In the genomic region with DNA sequence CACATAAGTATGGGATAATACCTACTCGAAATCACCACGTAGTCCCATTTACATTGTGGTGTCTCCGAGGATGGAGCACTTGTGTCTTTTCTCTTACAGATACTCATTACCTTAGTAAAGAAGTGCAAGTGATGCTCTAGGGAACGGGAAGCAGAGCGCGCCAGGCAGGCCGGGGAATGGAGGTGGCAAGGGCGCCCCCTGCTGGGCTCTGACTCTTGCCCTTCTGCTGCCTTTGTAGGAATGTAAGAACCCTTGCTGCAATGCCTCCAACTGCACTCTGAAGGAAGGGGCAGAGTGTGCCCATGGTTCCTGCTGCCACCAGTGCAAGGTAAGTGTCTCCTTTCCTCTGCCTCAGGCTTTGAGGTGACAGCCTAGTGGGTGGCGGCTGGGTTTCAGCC, we compare ENCODE assay signal across 8 mouse cellular contexts. TPM values are rescaled to one million over a fixed set of nuclear protein-coding genes. Genes with fewer than 3 reads are reported as not detected.
DNase-seq lines count a peak whose midpoint lies in the region; ATAC-seq and TF ChIP-seq lines count a peak whose summit lies in the region.

No protein-coding gene starts in this region.

- no peaks in the 10 kb centered on the region; the same call in 1 of the 2 replicates for H3K36me3 ChIP-seq in hindbrain, postnatal 0 days (ENCODE audit: insufficient read depth, low read length)
- H3K36me3 ChIP-seq in hindbrain, embryonic 13.5 days, result peaks cover 62% of the 10 kb centered on the region
- H3K36me3 ChIP-seq in heart, postnatal 0 days (replicated peaks; ENCODE audit: control insufficient read depth, insufficient read depth, low read length), result peaks cover 75% of the 10 kb centered on the region

- H3K4me1 ChIP-seq in hindbrain, postnatal 0 days (ENCODE audit: insufficient read depth, low read length), result no peaks in the 10 kb centered on the region
- H3K4me1 ChIP-seq in hindbrain, embryonic 13.5 days (replicated peaks), result no peaks in the 10 kb centered on the region
- no peaks in the 10 kb centered on the region for H3K4me1 ChIP-seq in heart, postnatal 0 days (ENCODE audit: control insufficient read depth, insufficient read depth)

- no peak for DNase-seq in hindbrain, postnatal 0 days (ENCODE audit: low spot score)
- DNase-seq in adrenal gland, adult (ENCODE audit: inconsistent age in 2 of 2, low spot score in 1 of 2), result peak; percentile 70 to 92
- peak; percentile 13 for DNase-seq in embryo, embryonic 11.5 days (ENCODE audit: low read depth, low spot score)
- peak; percentile 57 for DNase-seq in heart, postnatal 0 days (ENCODE audit: low spot score)
- peak; percentile 48 to 55 for DNase-seq in left cerebral cortex, adult 8-10 months (ENCODE audit: low spot score in 2 of 2)
- peak; percentile 24 for DNase-seq in mesoderm, embryonic 11.5 days (ENCODE audit: low read depth, low spot score)
- peak; percentile 52 to 86 for DNase-seq in thymus, postnatal 10 days (ENCODE audit: low spot score in 2 of 2)

- no peaks in the 10 kb centered on the region for H3K27me3 ChIP-seq in hindbrain, postnatal 0 days (ENCODE audit: insufficient read depth, low read length)
- no peaks in the 10 kb centered on the region for H3K27me3 ChIP-seq in hindbrain, embryonic 13.5 days
- no peaks in the 10 kb centered on the region for H3K27me3 ChIP-seq in heart, postnatal 0 days (ENCODE audit: control insufficient read depth, insufficient read depth, low read length)

- peak; percentile 59 for TF ChIP-seq CTCF in hindbrain, postnatal 0 days (IDR thresholded peaks at IDR 0.05; ENCODE audit: low read depth)
- peak; percentile 68 for TF ChIP-seq CTCF in heart, postnatal 0 days (IDR thresholded peaks at IDR 0.05; ENCODE audit: low read depth)

- WGBS in hindbrain, postnatal 0 days, result 72% methylated on average over 9 of the region's 9 CpGs
- WGBS in hindbrain, embryonic 13.5 days, result 73% methylated on average over 9 of the region's 9 CpGs
- WGBS in heart, postnatal 0 days, result 67% methylated on average over 9 of the region's 9 CpGs

- no peak overlapping the region for H3K9ac ChIP-seq in hindbrain, postnatal 0 days (replicated peaks; ENCODE audit: low read length)
- H3K9ac ChIP-seq in hindbrain, embryonic 13.5 days, result no peak overlapping the region
- no peak overlapping the region for H3K9ac ChIP-seq in heart, postnatal 0 days (replicated peaks; ENCODE audit: low read depth, low read length)

- no peak overlapping the region for H3K4me3 ChIP-seq in hindbrain, postnatal 0 days (ENCODE audit: low read length)
- H3K4me3 ChIP-seq in hindbrain, embryonic 13.5 days, result no peak overlapping the region
- H3K4me3 ChIP-seq in heart, postnatal 0 days (ENCODE audit: low read depth, low read length), result no peak overlapping the region

- no peak for TF ChIP-seq EP300 in heart, postnatal 0 days (IDR thresholded peaks at IDR 0.05; ENCODE audit: low read depth)

- no peak for ATAC-seq in hindbrain, postnatal 0 days
- ATAC-seq in hindbrain, embryonic 13.5 days (ENCODE audit: low FRiP score), result no peak
- ATAC-seq in heart, postnatal 0 days (ENCODE audit: insufficient read depth, low read depth), result peak; percentile 51

- no peak overlapping the region for H3K4me2 ChIP-seq in hindbrain, postnatal 0 days (ENCODE audit: low read depth, low read length)
- no peak overlapping the region for H3K4me2 ChIP-seq in hindbrain, embryonic 13.5 days
- H3K4me2 ChIP-seq in heart, postnatal 0 days (ENCODE audit: low read depth, low read length), result no peak overlapping the region

- H3K9me3 ChIP-seq in hindbrain, postnatal 0 days (ENCODE audit: low read length), result no peaks in the 10 kb centered on the region
- H3K9me3 ChIP-seq in hindbrain, embryonic 13.5 days, result no peaks in the 10 kb centered on the region
- H3K9me3 ChIP-seq in heart, postnatal 0 days (replicated peaks; ENCODE audit: control insufficient read depth, low read length), result no peaks in the 10 kb centered on the region

- H3K27ac ChIP-seq in hindbrain, postnatal 0 days, result no peak overlapping the region
- H3K27ac ChIP-seq in hindbrain, embryonic 13.5 days, result no peak overlapping the region
- H3K27ac ChIP-seq in heart, postnatal 0 days (ENCODE audit: low read depth), result no peak overlapping the region

RNA-seq across cellular contexts. Expression of a gene that starts 37.8 kb away (rescaled TPM):
- total RNA-seq in hindbrain, postnatal 0 days (2014; rRNA removed), result 0.65 and 1.6 TPM in 2 replicates
- 0.38 and 0.47 TPM in 2 replicates for polyA plus RNA-seq in hindbrain, postnatal 0 days (2015; fragmentation: Nextera tagmentation; extraction: Ambion mirVana)
- polyA plus RNA-seq in hindbrain, embryonic 13.5 days (2015; fragmentation: Nextera tagmentation; extraction: Ambion mirVana), result 0.31 and 0.62 TPM in 2 replicates
- total RNA-seq in heart, postnatal 0 days (2014; rRNA removed; ENCODE audit: low replicate concordance), result 3.0 and 10.9 TPM in 2 replicates
- 2.1 and 2.5 TPM in 2 replicates for polyA plus RNA-seq in heart, postnatal 0 days (2015; fragmentation: Nextera tagmentation; extraction: Ambion mirVana)
- 1 to 10 TPM; 2.2 to 3.0 (median 2.6) TPM for total RNA-seq in left cerebral cortex, adult 8-10 months (2022)
